Mouse (Mus musculus): ENCODE measurements around the gene Itgav.

GRCm38 (mm10) chr2:83699324-83699723 lies 24.9 kb upstream of the Itgav start:
- TF ChIP-seq CTCF (IDR thresholded peaks at IDR 0.05; ENCODE audit: low read depth) (no peak), EP300 (optimal IDR thresholded peaks at IDR 0.05) (no peak)
